Mouse (Mus musculus) testis, adult 2 months (tissue): ENCODE data around the gene Zfp418.

Experiments used
- CTCF ChIP-seq: fragments of 200-500 bp; IDR thresholded peaks from 2 replicates; pipeline ENCODE4 v1.5.1; 2012; ENCODE audit warnings: low read depth, mild to moderate bottlenecking, inconsistent platforms, low read length, moderate library complexity; ENCODE audit not compliant: control insufficient read depth, insufficient read depth, insufficient replicate concordance
- POLR2A ChIP-seq: fragments of 200-500 bp; IDR thresholded peaks from 2 replicates; pipeline ENCODE4 v1.6.1; 2012; ENCODE audit warnings: low read depth, mild to moderate bottlenecking, inconsistent platforms, low read length, moderate library complexity; ENCODE audit not compliant: control insufficient read depth

DNA sequence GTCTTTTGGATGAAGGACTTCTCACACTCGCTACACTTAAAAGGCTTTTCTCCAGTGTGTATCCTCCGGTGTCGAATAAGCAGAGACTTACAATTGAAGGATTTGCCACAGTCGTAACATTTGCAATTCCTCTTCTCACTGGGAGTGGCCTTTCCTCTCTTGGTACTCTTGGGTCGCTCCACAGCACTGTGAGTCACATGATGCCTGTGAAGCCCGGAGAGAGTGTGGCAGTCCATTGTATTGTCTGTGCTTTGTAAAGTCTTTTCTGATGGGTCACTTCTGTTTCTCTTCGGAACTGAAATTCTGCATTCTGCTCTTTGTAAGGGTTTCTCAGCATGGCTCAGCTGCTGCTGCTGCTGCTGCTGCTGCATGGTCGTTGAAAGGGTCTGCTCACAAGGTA, 38.4 kb upstream of the Zfp418 start:
- TF ChIP-seq CTCF, result no peak
- no peak for TF ChIP-seq POLR2A
